ENCODE assay signal across 17 mouse cellular contexts in the genomic region with DNA sequence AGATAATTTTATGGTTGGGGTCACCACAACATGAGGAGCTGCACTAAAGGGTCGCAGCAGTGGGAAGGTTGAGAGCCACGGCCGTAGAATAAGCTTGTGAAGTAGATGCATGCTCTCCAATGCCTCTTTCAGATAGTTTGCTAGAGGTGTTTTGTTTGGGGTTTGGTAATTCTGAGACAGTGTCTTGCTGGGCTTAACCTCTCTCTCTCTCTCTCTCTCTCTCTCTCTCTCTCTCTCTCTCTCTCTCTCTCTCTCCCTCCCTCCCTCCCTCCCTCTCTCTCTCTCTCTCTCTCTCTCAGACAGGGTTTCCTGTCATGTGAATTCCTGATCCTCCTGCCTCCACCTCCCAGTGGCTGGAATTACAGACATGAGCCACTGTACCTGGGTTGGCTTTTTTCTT.
"Had no signal": no experiment of that assay in that cellular context is flagged by ENCODE, and none has a peak within 500 bp of the region (broad histone marks: within the 10 kb centered on the region; RNA-seq: fewer than 3 reads in every experiment).

No protein-coding gene starts in this region.

- DNase-seq: kidney, adult 11 months; kidney, adult 8-10 months; kidney, postnatal 10 days; kidney, postnatal 4 days; layer of hippocampus, adult 9-11 months; lung, postnatal 10 days; retina, postnatal 1 day; right cerebral cortex, postnatal 25 days; spleen, adult 18-20 months; thymus, postnatal 4 days had no signal

- H3K4me3 ChIP-seq: kidney, embryonic 15.5 days; lung, embryonic 15.5 days; midbrain, embryonic 12.5 days; midbrain, embryonic 15.5 days; neural tube, embryonic 13.5 days; stomach, embryonic 15.5 days had no signal

- H3K9me3 ChIP-seq: kidney, embryonic 15.5 days; lung, embryonic 15.5 days; midbrain, embryonic 12.5 days; midbrain, embryonic 15.5 days; neural tube, embryonic 13.5 days; stomach, embryonic 15.5 days had no signal

- H3K27me3 ChIP-seq: kidney, embryonic 15.5 days; lung, embryonic 15.5 days; midbrain, embryonic 15.5 days; neural tube, embryonic 13.5 days; stomach, embryonic 15.5 days had no signal

- ATAC-seq: midbrain, embryonic 15.5 days had no signal

- H3K36me3 ChIP-seq: midbrain, embryonic 12.5 days; midbrain, embryonic 15.5 days; neural tube, embryonic 13.5 days; stomach, embryonic 15.5 days had no signal

- H3K27ac ChIP-seq: kidney, embryonic 15.5 days; liver, embryonic 14.5 days; lung, embryonic 15.5 days; midbrain, embryonic 12.5 days; midbrain, embryonic 15.5 days; neural tube, embryonic 13.5 days; stomach, embryonic 15.5 days had no signal
